Mouse (Mus musculus): ENCODE data around the gene Slx1b. TPM values are rescaled to one million over a fixed set of nuclear protein-coding genes. Genes with fewer than 3 reads are reported as not detected.

Slx1b gene
- 5.9 and 7.2 TPM in 2 replicates for polyA plus RNA-seq (2012; rRNA removed)

GRCm38 (mm10) chr7:126695631-126696207 is at the start of gene Slx1b:
Slx1b (minus strand) TSS chr7:126695784.

DNA sequence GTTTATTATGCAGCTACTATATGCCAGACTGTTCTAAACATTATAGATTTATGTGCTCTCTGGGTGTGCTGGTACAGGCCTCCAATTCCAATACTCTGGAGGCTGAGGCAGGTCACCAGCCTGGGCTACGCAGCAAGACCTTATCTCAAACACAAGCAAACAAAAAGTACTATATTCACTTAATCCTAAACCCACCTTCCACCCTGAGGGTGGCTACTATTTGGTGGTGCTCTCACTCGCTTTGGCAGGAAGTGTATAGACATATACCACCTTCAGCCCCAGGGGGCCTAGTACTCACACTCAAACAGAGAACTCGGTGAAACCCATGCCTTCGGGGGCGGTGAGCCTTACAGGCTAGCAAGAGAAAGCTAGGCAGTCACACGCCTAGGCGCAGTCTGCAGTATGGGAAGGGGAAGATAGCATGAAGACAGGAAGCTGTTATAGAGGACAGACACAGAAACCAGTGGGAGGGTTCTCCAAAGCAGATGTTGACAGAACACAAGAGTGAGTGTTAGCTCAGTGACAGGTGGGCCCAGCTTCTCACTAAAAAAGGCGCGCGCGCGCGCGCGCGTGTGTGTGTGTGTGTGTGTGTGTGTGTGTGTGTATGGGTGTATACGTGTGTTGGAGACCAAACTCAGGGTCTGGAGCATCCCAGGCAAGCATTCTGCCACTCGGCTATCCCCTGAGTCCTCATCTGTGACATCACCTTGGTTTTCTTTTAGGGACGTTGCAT is 12.0 kb upstream of the Slx1b start, which contains the start of gene Coro1a:
Gene Coro1a (minus strand): TSS at position 346 of the 733 bp plus-strand sequence.

GRCm38 (mm10) chr7:126695210-126695611 is 373 bp downstream of the Slx1b start, which contains the start of gene Bola2:
Bola2 (plus strand) TSS chr7:126695401.

GRCm38 (mm10) chr7:126676207-126676606 is 19.4 kb downstream of the Slx1b start, which contains the start of gene Sult1a1:
Sult1a1 (minus strand) TSS chr7:126676432.

GRCm38 (mm10) chr7:126649231-126650051 is 46.1 kb downstream of the Slx1b start, which contains the start of gene Sgf29:
Sgf29 (plus strand) TSS chr7:126649309.

Other genes with a start within 250 kb of the Slx1b start
- gene Atp2a1, start 232.7 kb downstream of the Slx1b start, polyA plus RNA-seq (2012; rRNA removed): 0.16 and 0.67 TPM in 2 replicates
- gene Sh2b1, start 220.4 kb downstream of the Slx1b start, polyA plus RNA-seq (2012; rRNA removed): 17.2 and 21.4 TPM in 2 replicates
- 66.4 and 78.6 TPM in 2 replicates for gene Tufm, start 208.4 kb downstream of the Slx1b start, polyA plus RNA-seq (2012; rRNA removed)
- 25.1 and 32.3 TPM in 2 replicates for gene Atxn2l, start 192.3 kb downstream of the Slx1b start, polyA plus RNA-seq (2012; rRNA removed)
- gene Eif3c, start 129.4 kb downstream of the Slx1b start, polyA plus RNA-seq (2012; rRNA removed): 49.9 and 50.0 TPM in 2 replicates
- gene Apobr, start 110.8 kb downstream of the Slx1b start, polyA plus RNA-seq (2012; rRNA removed): 4.2 and 5.8 TPM in 2 replicates
- 17.9 and 19.2 TPM in 2 replicates for gene Cln3, start 110.0 kb downstream of the Slx1b start, polyA plus RNA-seq (2012; rRNA removed)
- gene Il27, start 100.8 kb downstream of the Slx1b start, polyA plus RNA-seq (2012; rRNA removed): 0.17 and 0.31 TPM in 2 replicates
- 10.2 and 11.1 TPM in 2 replicates for gene Nupr1, start 64.9 kb downstream of the Slx1b start, polyA plus RNA-seq (2012; rRNA removed)
- gene Sgf29, start 46.5 kb downstream of the Slx1b start, polyA plus RNA-seq (2012; rRNA removed): 17.2 and 19.9 TPM in 2 replicates
- 166 and 169 TPM in 2 replicates for gene Sult1a1, start 19.4 kb downstream of the Slx1b start, polyA plus RNA-seq (2012; rRNA removed)
- 25.7 and 39.5 TPM in 2 replicates for gene Bola2, start 383 bp downstream of the Slx1b start, polyA plus RNA-seq (2012; rRNA removed)
- gene Coro1a, start 12.0 kb upstream of the Slx1b start, polyA plus RNA-seq (2012; rRNA removed): 105 and 119 TPM in 2 replicates
- gene Mapk3, start 63.8 kb upstream of the Slx1b start, polyA plus RNA-seq (2012; rRNA removed): 44.6 and 47.3 TPM in 2 replicates
- 3.1 and 4.0 TPM in 2 replicates for gene Gdpd3, start 70.5 kb upstream of the Slx1b start, polyA plus RNA-seq (2012; rRNA removed)
- 84.2 and 96.1 TPM in 2 replicates for gene Ypel3, start 81.2 kb upstream of the Slx1b start, polyA plus RNA-seq (2012; rRNA removed)
- gene Tbx6, start 85.7 kb upstream of the Slx1b start, polyA plus RNA-seq (2012; rRNA removed): 1.6 TPM in 2 replicates
- 70.6 and 72.5 TPM in 2 replicates for gene Ppp4c, start 96.7 kb upstream of the Slx1b start, polyA plus RNA-seq (2012; rRNA removed)
- 0.75 and 1.6 TPM in 2 replicates for gene Fam57b, start 101.9 kb upstream of the Slx1b start, polyA plus RNA-seq (2012; rRNA removed)
- not detected in 2 replicates for gene 4930451I11Rik, start 135.9 kb upstream of the Slx1b start, polyA plus RNA-seq (2012; rRNA removed)
- gene Doc2a, start 151.6 kb upstream of the Slx1b start, polyA plus RNA-seq (2012; rRNA removed): 0.04 TPM in 1 of 2 replicates, not detected in the other
- 17.7 and 24.2 TPM in 2 replicates for gene Hirip3, start 166.2 kb upstream of the Slx1b start, polyA plus RNA-seq (2012; rRNA removed)
- gene Ino80e, start 166.6 kb upstream of the Slx1b start, polyA plus RNA-seq (2012; rRNA removed): 14.5 and 14.8 TPM in 2 replicates
- gene Taok2, start 188.9 kb upstream of the Slx1b start, polyA plus RNA-seq (2012; rRNA removed): 18.4 and 21.2 TPM in 2 replicates
- 28.3 and 30.3 TPM in 2 replicates for gene Tmem219, start 227.1 kb upstream of the Slx1b start, polyA plus RNA-seq (2012; rRNA removed)
- gene Kctd13, start 233.1 kb upstream of the Slx1b start, polyA plus RNA-seq (2012; rRNA removed): 3.4 and 4.0 TPM in 2 replicates

Data from liver, embryonic 18 days (tissue).